Mouse (Mus musculus) intestine, embryonic 16.5 days (tissue): Measurements from ENCODE around the gene Gm7980. TPM values are rescaled to one million over a fixed set of nuclear protein-coding genes. Genes with fewer than 3 reads are reported as not detected.
"Not testable (repeated sequence)": the region's sequence is repeated elsewhere in the genome, so short reads cannot be mapped to it uniquely, and the experiment has no call there.

Experiments used
- ATAC-seq: fragments of 200-750 bp; cut with Nextera tagmentation; 2 replicates; pipeline ENCODE4 v1.8.0; 2017; ENCODE audit warnings: moderate TSS enrichment, moderate library complexity
- H3K27ac ChIP-seq: fragments of 300-500 bp; sonication (generic); 2 replicates; pipeline ENCODE4 v1.5.1; 2014; ENCODE audit warnings: mild to moderate bottlenecking, low read length
- H3K27me3 ChIP-seq: fragments of 300-500 bp; sonication (generic); replicated peaks from 2 replicates; pipeline ENCODE4 v1.6.1; 2014; ENCODE audit warnings: low read length, control low read depth, mixed read lengths; ENCODE audit not compliant: control insufficient read depth, insufficient read depth
- H3K36me3 ChIP-seq: fragments of 300-500 bp; sonication (generic); 2 replicates; pipeline ENCODE4 v1.6.1; 2014; ENCODE audit warnings: low read length, control low read depth; ENCODE audit not compliant: control insufficient read depth, insufficient read depth
- H3K4me1 ChIP-seq: fragments of 300-500 bp; sonication (generic); 2 replicates; pipeline ENCODE4 v1.6.1; 2014; ENCODE audit warnings: low read length, control low read depth, mixed read lengths; ENCODE audit not compliant: control insufficient read depth, insufficient read depth
- H3K4me2 ChIP-seq: fragments of 300-500 bp; sonication (generic); 2 replicates; pipeline ENCODE4 v1.6.1; 2014; ENCODE audit warnings: low read depth, low read length, control low read depth
- H3K4me3 ChIP-seq: fragments of 300-500 bp; sonication (generic); 2 replicates; pipeline ENCODE4 v1.5.1; 2014; ENCODE audit warnings: mild to moderate bottlenecking, low read length
- H3K9ac ChIP-seq: fragments of 300-500 bp; sonication (generic); 2 replicates; pipeline ENCODE4 v1.6.1; 2014; ENCODE audit warnings: low read depth, low read length
- H3K9me3 ChIP-seq: fragments of 300-500 bp; sonication (generic); 2 replicates; pipeline ENCODE4 v1.6.1; 2016; ENCODE audit warnings: low read length, control low read depth; ENCODE audit not compliant: control insufficient read depth
- WGBS: fragments of 180-500 bp; shearing (Covaris S2); extraction: QIAGEN DNeasy Blood & Tissue Kit; methylation state at CpG from one replicate; pipeline ENCODE4 v1.1.7; 2014; 5-methylcytosine and 5-hydroxymethylcytosine counted together
- polyA plus RNA-seq: library from polyadenylated mRNA; unstranded; fragments of >200 nt; fragmentation: Nextera tagmentation; extraction: Ambion mirVana; gene quantifications from 2 replicates; pipeline ENCODE4 v1.2.1, GENCODE M21; 2015

Gene Gm7980
- polyA plus RNA-seq, result not detected in 2 replicates

GRCm38 (mm10) chr14:41907190-41907589 is at the start of gene Gm7980:
TSS of gene Gm7980 (minus strand) at chr14:41907290.
- not testable (repeated sequence) for H3K9me3 ChIP-seq, H3K4me1 ChIP-seq, H3K9ac ChIP-seq, H3K4me2 ChIP-seq, H3K36me3 ChIP-seq, H3K4me3 ChIP-seq, H3K27ac ChIP-seq, H3K27me3 ChIP-seq, ATAC-seq
- WGBS, result no CpG with 5 or more reads among the region's 2 CpGs

- not testable (repeated sequence) for H3K4me2 ChIP-seq, H3K9me3 ChIP-seq, H3K36me3 ChIP-seq, H3K27me3 ChIP-seq, H3K27ac ChIP-seq, ATAC-seq, H3K4me1 ChIP-seq, H3K9ac ChIP-seq, H3K4me3 ChIP-seq
- 87% methylated on average over 1 of the region's 2 CpGs for WGBS
Measured at GRCm38 (mm10) chr14:41943695-41944094, 36.6 kb upstream of the Gm7980 start, which contains the start of gene 1700024B05Rik. TSS of gene 1700024B05Rik (plus strand) at chr14:41943995.

DNA sequence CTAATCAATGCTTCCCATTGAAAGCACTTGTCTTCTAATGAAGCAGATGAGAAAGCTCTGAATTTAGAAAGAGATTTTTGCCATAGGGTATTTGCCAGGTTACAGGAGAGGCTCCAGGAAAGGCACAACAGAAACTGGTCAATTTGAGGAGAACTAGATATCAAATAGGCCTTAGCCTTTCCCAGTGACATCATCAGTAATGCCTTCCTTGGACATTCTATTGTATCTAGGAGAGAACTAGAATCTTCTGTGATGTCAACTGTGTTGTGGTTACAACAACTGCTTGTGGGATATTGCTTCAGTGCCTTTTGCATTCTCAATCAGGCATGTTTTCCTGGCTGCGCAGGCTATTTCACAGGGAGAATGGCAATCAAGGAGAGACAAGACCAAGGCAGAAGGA is 17.6 kb upstream of the Gm7980 start, which contains the start of gene 1700049E17Rik1:
Gene 1700049E17Rik1 (plus strand): TSS at position 301 of the 400 bp plus-strand sequence.
- not testable (repeated sequence) for H3K4me2 ChIP-seq, H3K36me3 ChIP-seq, ATAC-seq, H3K4me3 ChIP-seq, H3K27me3 ChIP-seq, H3K4me1 ChIP-seq, H3K9ac ChIP-seq, H3K27ac ChIP-seq, H3K9me3 ChIP-seq
- no CpG with 5 or more reads among the region's 1 CpGs for WGBS

Other genes with a start within 250 kb of the Gm7980 start
- not detected in 2 replicates for gene Gm8068, start 205.4 kb downstream of the Gm7980 start, polyA plus RNA-seq
- not detected in 2 replicates for gene Gm7929, start 156.7 kb downstream of the Gm7980 start, polyA plus RNA-seq
- not detected in 2 replicates for gene Gm47189, start 134.8 kb downstream of the Gm7980 start, polyA plus RNA-seq
- gene 1700049E17Rik1, start 17.7 kb upstream of the Gm7980 start, polyA plus RNA-seq, result not detected in 2 replicates
- gene 1700024B05Rik, start 36.7 kb upstream of the Gm7980 start, polyA plus RNA-seq, result not detected in 2 replicates
- not detected in 2 replicates for gene Gm6401, start 60.6 kb upstream of the Gm7980 start, polyA plus RNA-seq
- gene Gm3543, start 76.0 kb upstream of the Gm7980 start, polyA plus RNA-seq, result not detected in 2 replicates
- not detected in 2 replicates for gene Gm7951, start 210.1 kb upstream of the Gm7980 start, polyA plus RNA-seq